27 mouse cellular contexts compared by ENCODE assay signal in the genomic region with DNA sequence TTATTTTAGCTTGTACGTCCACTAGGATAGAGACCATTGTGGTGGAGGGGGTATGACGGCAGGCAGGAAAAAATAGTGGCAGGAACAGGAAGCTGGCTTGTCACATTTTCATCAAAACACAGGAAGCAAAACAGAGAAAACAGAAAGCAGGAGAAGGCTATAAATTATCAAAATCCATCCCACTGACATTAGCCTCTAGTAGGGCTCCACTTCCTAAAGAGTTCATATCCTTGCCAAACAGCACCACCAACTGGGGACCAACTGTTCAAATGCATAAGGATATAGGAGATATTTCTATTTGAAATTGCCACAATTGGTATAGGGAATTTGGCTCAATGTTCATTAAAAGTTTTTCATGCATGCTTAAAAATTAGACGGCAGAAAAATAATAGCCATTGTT.
A peak's percentile ranks its signal among the peaks of the same experiment; 100 is the strongest.
DNase-seq lines count a peak whose midpoint lies in the region; ATAC-seq and TF ChIP-seq lines count a peak whose summit lies in the region.
"Had no signal": no experiment of that assay in that cellular context is flagged by ENCODE, and none has a peak within 500 bp of the region (broad histone marks: within the 10 kb centered on the region; RNA-seq: fewer than 3 reads in every experiment).

No protein-coding gene starts in this region.

- H3K79me2 ChIP-seq in MEL (ENCODE audit: control insufficient read depth, insufficient read depth, low read length, poor library complexity) = no peaks in the 10 kb centered on the region

- H3K4me2 ChIP-seq in lung, embryonic 14.5 days = no peak overlapping the region
- no peak overlapping the region for H3K4me2 ChIP-seq in heart, embryonic 11.5 days
- H3K4me2 ChIP-seq: embryonic facial prominence, embryonic 15.5 days; hindbrain, embryonic 13.5 days had no signal

- TF ChIP-seq EP300 in MEL (IDR thresholded peaks at IDR 0.05; ENCODE audit: low read depth in 1 of 2, low read length in 2 of 2) = no peak

- no peak for TF ChIP-seq POLR2A in MEL (IDR thresholded peaks at IDR 0.05; ENCODE audit: control insufficient read depth in 1 of 2, insufficient read depth in 1 of 2, low read depth in 1 of 2, low read length in 2 of 2, poor library complexity in 1 of 2)

- whole genome bisulfite sequencing in lung, embryonic 14.5 days = 76% methylated on average over 3 of the region's 3 CpGs
- WGBS in heart, embryonic 11.5 days (ENCODE audit: insufficient replicate concordance) = 73% methylated on average over 3 of the region's 3 CpGs

- DNase-seq in kidney, postnatal 10 days = peak; percentile 3
- DNase-seq in kidney, adult 18-20 months = no peak
- peak; percentile 18 for DNase-seq in lung, embryonic 14.5 days
- no peak for DNase-seq in lung, postnatal 10 days
- DNase-seq in MEL (ENCODE audit: low read depth, low spot score) = peak; percentile 9
- peak; percentile 2 for DNase-seq in induced T-regulatory cell, adult 2 months (ENCODE audit: low read depth)
- DNase-seq: adrenal gland, adult 2 months; adrenal gland, postnatal 14 days; cerebellum, adult 11 months; cerebellum, adult 2 months; cerebellum, adult 9-11 months; cerebellum, postnatal 25 days; embryo, embryonic 11 days; forebrain, postnatal 0 days; gastrocnemius, postnatal 25 days; heart, adult 18-20 months had no signal

- no peak for TF ChIP-seq CTCF in lung, embryonic 14.5 days (IDR thresholded peaks at IDR 0.05; ENCODE audit: low read depth)
- peak in 1 of 3 experiments; percentile 10; a peak in 1 of 6 replicates for TF ChIP-seq CTCF in MEL (IDR thresholded peaks at IDR 0.05 in 2 of 3, conservative IDR thresholded peaks at IDR 0.05 in 1 of 3; ENCODE audit: control insufficient read depth in 1 of 3, insufficient read depth in 1 of 3, low read depth in 2 of 3, low read length in 3 of 3, poor library complexity in 1 of 3, severe bottlenecking in 1 of 3)

- ATAC-seq in lung, embryonic 14.5 days (ENCODE audit: insufficient read depth) = no peak
- ATAC-seq in heart, embryonic 11.5 days (replicated peaks; ENCODE audit: insufficient number of reproducible peaks, low FRiP score, low TSS enrichment) = no peak
- no peak for ATAC-seq in frontal cortex, adult (ENCODE audit: low TSS enrichment)
- ATAC-seq: forebrain, embryonic 14.5 days; forebrain, postnatal 0 days; hindbrain, embryonic 16.5 days; inflammation-experienced regulatory T-cells, adult 6 months; intestine, postnatal 0 days had no signal

- no peaks in the 10 kb centered on the region for H3K9me3 ChIP-seq in lung, embryonic 14.5 days (ENCODE audit: low read depth, low read length)
- no peaks in the 10 kb centered on the region for H3K9me3 ChIP-seq in MEL (replicated peaks; ENCODE audit: insufficient read depth, low read length)
- H3K9me3 ChIP-seq in heart, embryonic 11.5 days (replicated peaks; ENCODE audit: control insufficient read depth, low read length) = no peaks in the 10 kb centered on the region
- H3K9me3 ChIP-seq: embryonic facial prominence, embryonic 15.5 days; G1E; heart, embryonic 10.5 days; hindbrain, embryonic 10.5 days; hindbrain, embryonic 13.5 days had no signal

- no peaks in the 10 kb centered on the region for H3K27me3 ChIP-seq in lung, embryonic 14.5 days (ENCODE audit: insufficient read depth, low read length)
- no peaks in the 10 kb centered on the region for H3K27me3 ChIP-seq in MEL (ENCODE audit: control insufficient read depth in 1 of 2, insufficient read depth in 2 of 2, low read length in 2 of 2)
- no peaks in the 10 kb centered on the region for H3K27me3 ChIP-seq in heart, embryonic 11.5 days (ENCODE audit: control insufficient read depth, insufficient read depth, low read length)
- H3K27me3 ChIP-seq: embryonic facial prominence, embryonic 15.5 days; hindbrain, embryonic 13.5 days had no signal

- H3K36me3 ChIP-seq in lung, embryonic 14.5 days (ENCODE audit: insufficient read depth) = no peaks in the 10 kb centered on the region
- H3K36me3 ChIP-seq in MEL (ENCODE audit: control insufficient read depth in 1 of 2, insufficient read depth in 2 of 2, low read length in 2 of 2) = peaks cover 0 to 5% of the 10 kb centered on the region in 2 experiments; a peak in 2 of 4 replicates
- no peaks in the 10 kb centered on the region for H3K36me3 ChIP-seq in heart, embryonic 11.5 days (ENCODE audit: control insufficient read depth, insufficient read depth, low read length)
- H3K36me3 ChIP-seq: embryonic facial prominence, embryonic 15.5 days; G1E; heart, embryonic 10.5 days; hindbrain, embryonic 10.5 days; hindbrain, embryonic 13.5 days had no signal

- no peak overlapping the region for H3K27ac ChIP-seq in lung, embryonic 14.5 days (ENCODE audit: low read depth)
- no peak overlapping the region for H3K27ac ChIP-seq in MEL (ENCODE audit: control insufficient read depth, low read depth, low read length)
- no peak overlapping the region for H3K27ac ChIP-seq in heart, embryonic 11.5 days (ENCODE audit: low read depth, low read length)
- H3K27ac ChIP-seq: embryonic facial prominence, embryonic 15.5 days; heart, embryonic 10.5 days; hindbrain, embryonic 10.5 days; hindbrain, embryonic 13.5 days had no signal

- no peak; the same call in none of the 2 replicates for TF ChIP-seq RAD21 in MEL (IDR thresholded peaks at IDR 0.05; ENCODE audit: low read depth, low read length)

- H3K4me1 ChIP-seq in lung, embryonic 14.5 days (ENCODE audit: insufficient read depth) = no peaks in the 10 kb centered on the region
- H3K4me1 ChIP-seq in MEL (ENCODE audit: control insufficient read depth in 1 of 2, insufficient read depth in 2 of 2, low read length in 2 of 2) = no peaks in the 10 kb centered on the region; a peak in 1 of 4 replicates
- H3K4me1 ChIP-seq in heart, embryonic 11.5 days (ENCODE audit: control insufficient read depth, insufficient read depth, low read length) = no peaks in the 10 kb centered on the region
- H3K4me1 ChIP-seq: embryonic facial prominence, embryonic 15.5 days; heart, embryonic 10.5 days; hindbrain, embryonic 10.5 days; hindbrain, embryonic 13.5 days had no signal

- H3K9ac ChIP-seq in lung, embryonic 14.5 days = no peak overlapping the region
- no peak overlapping the region for H3K9ac ChIP-seq in MEL (ENCODE audit: control insufficient read depth, low read depth, low read length, poor library complexity, severe bottlenecking)
- H3K9ac ChIP-seq in heart, embryonic 11.5 days (ENCODE audit: low read depth, low read length) = no peak overlapping the region
- H3K9ac ChIP-seq: embryonic facial prominence, embryonic 15.5 days; forebrain, postnatal 0 days; hindbrain, embryonic 13.5 days had no signal

- no peak overlapping the region for H3K4me3 ChIP-seq in lung, embryonic 14.5 days (ENCODE audit: low read depth, low read length)
- H3K4me3 ChIP-seq in MEL (ENCODE audit: control insufficient read depth in 1 of 2, insufficient read depth in 1 of 2, low read depth in 2 of 2, low read length in 2 of 2) = no peak overlapping the region
- no peak overlapping the region for H3K4me3 ChIP-seq in heart, embryonic 11.5 days (ENCODE audit: low read depth, low read length)
- H3K4me3 ChIP-seq: embryonic facial prominence, embryonic 15.5 days; heart, embryonic 10.5 days; hindbrain, embryonic 10.5 days; hindbrain, embryonic 13.5 days had no signal

TF ChIP-seq in MEL, 35 proteins besides CTCF, POLR2A, EP300 and RAD21:
- TF ChIP-seq ELF1 (IDR thresholded peaks at IDR 0.05; ENCODE audit: low read depth, low read length) (no peak), JUND (IDR thresholded peaks at IDR 0.05; ENCODE audit: low read depth, low read length) (no peak), TBP (IDR thresholded peaks at IDR 0.05; ENCODE audit: low read depth, low read length) (no peak), GABPA (IDR thresholded peaks at IDR 0.05; ENCODE audit: low read depth, low read length) (no peak), TAL1 (IDR thresholded peaks at IDR 0.05; ENCODE audit: low read length) (no peak), USF2 (IDR thresholded peaks at IDR 0.05; ENCODE audit: borderline replicate concordance in 1 of 2, insufficient read depth in 1 of 2, low read depth in 1 of 2, low read length in 2 of 2) (no peak), E2F4 (IDR thresholded peaks at IDR 0.05; ENCODE audit: borderline replicate concordance, low read depth, low read length) (no peak)

Comparison
In these comparisons a context has a peak if more than half of its experiments do, and no peak if none do; other contexts are left out.
1. DNase-seq: peak in kidney, postnatal 10 days (single experiment), lung, embryonic 14.5 days (single experiment), MEL (single experiment) and induced T-regulatory cell, adult 2 months (single experiment); none in kidney, adult 18-20 months (single experiment) and lung, postnatal 10 days (single experiment).